Mouse (Mus musculus) stomach, adult 2 months (tissue): Measurements from ENCODE around the gene Nsg1. TPM values are rescaled to one million over a fixed set of nuclear protein-coding genes. Genes with fewer than 3 reads are reported as not detected.

ENCODE experiments used
- polyA plus RNA-seq: library from polyadenylated mRNA; depleted of rRNA; stranded (reverse); fragments of >200 nt; gene quantifications from 2 replicates; pipeline ENCODE4 v1.2.3, GENCODE M21; 2012; rRNA removed

Nsg1 gene
- polyA plus RNA-seq = 4.7 and 5.1 TPM in 2 replicates

DNA sequence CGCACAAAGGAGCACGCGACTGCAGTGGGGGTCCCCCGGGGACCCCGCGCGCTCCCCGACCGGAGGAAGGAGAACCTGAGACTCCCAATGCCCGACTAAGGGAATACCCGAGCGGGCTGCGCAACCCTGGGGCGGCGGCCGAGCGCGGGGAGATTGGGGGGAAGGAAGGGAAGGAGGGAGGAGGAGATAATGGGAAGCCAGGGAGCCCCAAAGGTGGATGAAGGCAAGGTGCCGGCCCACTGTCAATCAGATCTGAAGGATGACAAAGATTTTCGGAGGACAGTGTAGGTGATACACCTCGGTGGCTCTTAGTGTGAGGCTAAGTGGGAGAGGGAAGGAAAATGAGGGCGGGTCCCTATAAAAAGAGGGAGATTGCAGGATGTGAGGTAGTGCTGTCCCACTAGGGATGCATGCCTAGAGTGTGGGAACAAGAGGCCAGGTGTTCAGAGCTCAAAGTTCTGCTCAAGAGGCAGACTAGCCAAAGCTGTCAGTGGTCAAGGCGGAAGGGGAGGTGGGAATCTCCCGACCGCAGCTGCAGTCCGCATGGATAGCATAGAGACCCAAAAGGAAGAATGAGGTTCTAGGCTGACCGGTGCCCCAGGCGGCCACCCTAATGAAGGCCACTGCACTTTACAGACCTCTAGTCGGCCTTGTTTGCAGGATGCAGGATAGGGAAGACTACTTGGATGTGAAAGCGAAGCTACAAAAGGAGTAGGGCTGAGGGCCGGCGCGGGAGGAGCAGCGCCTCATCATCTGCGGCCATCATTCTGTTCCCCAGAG, at the start of gene Nsg1:
TSS of gene Nsg1 (minus strand) at position 274 of the 780 bp plus-strand sequence.

Other genes with a start within 250 kb of the Nsg1 start
- gene Stx18, start 121.2 kb downstream of the Nsg1 start, polyA plus RNA-seq = 4.5 and 5.5 TPM in 2 replicates
- 4.4 and 6.8 TPM in 2 replicates for gene Zbtb49, start 60.5 kb upstream of the Nsg1 start, polyA plus RNA-seq
- 0.36 and 0.85 TPM in 2 replicates for gene Lyar, start 60.6 kb upstream of the Nsg1 start, polyA plus RNA-seq
- gene Tmem128, start 100.3 kb upstream of the Nsg1 start, polyA plus RNA-seq = 6.9 and 10.1 TPM in 2 replicates
- gene Otop1, start 116.1 kb upstream of the Nsg1 start, polyA plus RNA-seq = 0.02 and 0.19 TPM in 2 replicates
- not detected in 2 replicates for gene Drd5, start 159.5 kb upstream of the Nsg1 start, polyA plus RNA-seq